Mouse (Mus musculus): ENCODE results near the gene Slc29a1. TPM values are rescaled to one million over a fixed set of nuclear protein-coding genes. Genes with fewer than 3 reads are reported as not detected.

Gene Slc29a1
- polyA plus RNA-seq, 1 experiment, result 35.9 TPM

GRCm38 (mm10) chr17:45584939-45585678 is 14.3 kb downstream of the Slc29a1 start:
- TF ChIP-seq POLR2A (IDR thresholded peaks at IDR 0.05; ENCODE audit: extremely low read depth, insufficient read depth, low read length), result no peak
- peak; percentile 76 for TF ChIP-seq CTCF (IDR thresholded peaks at IDR 0.05; ENCODE audit: extremely low read depth, insufficient read depth, low read length)
- H3K4me3 ChIP-seq (ENCODE audit: insufficient read depth, low read length), result no peak overlapping the region
- H3K27ac ChIP-seq (ENCODE audit: insufficient read depth, low read length), result peak overlapping the region; percentile 24; the same call in 1 of the 2 replicates
- peaks cover 4% of the 10 kb centered on the region; the same call in 1 of the 2 replicates for H3K4me1 ChIP-seq (ENCODE audit: control insufficient read depth, insufficient read depth, low read length)

GRCm38 (mm10) chr17:45584096-45584896 is 15.1 kb downstream of the Slc29a1 start:
- H3K27ac ChIP-seq (ENCODE audit: insufficient read depth, low read length), result no peak overlapping the region
- no peak for TF ChIP-seq POLR2A (IDR thresholded peaks at IDR 0.05; ENCODE audit: extremely low read depth, insufficient read depth, low read length)
- TF ChIP-seq CTCF (IDR thresholded peaks at IDR 0.05; ENCODE audit: extremely low read depth, insufficient read depth, low read length), result no peak
- peaks cover 4% of the 10 kb centered on the region; the same call in 1 of the 2 replicates for H3K4me1 ChIP-seq (ENCODE audit: control insufficient read depth, insufficient read depth, low read length)
- H3K4me3 ChIP-seq (ENCODE audit: insufficient read depth, low read length), result no peak overlapping the region

DNA sequence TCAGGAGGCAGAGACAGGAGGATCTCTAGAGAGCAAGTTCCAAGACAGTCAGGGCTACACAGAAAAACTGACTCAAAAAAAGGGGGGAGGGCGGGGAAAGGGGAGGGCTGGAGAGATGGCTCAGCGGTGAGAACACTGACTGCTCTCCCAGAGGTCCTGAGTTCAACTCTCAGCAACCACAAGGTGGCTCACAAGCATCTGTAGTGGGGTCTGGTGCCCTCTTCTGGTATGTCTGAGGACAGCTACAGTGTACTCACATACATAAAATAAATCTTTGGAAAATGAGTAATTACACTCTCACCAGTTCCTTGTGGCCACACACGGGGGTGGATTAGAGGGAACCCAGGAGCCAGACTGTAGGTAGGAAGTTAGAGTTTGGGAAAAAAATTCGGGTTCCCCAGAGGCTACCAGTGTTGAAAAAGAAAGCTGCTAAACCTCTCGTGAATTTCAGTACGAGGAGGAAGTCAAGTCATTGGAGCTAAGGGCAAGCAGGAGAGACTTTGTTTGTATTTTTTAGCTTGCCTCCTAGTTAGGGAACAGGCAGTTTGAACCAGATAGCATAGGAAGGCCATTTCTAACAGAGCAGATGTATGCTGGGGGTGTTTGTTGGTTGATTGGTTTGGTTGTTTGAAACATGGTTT is 16.6 kb downstream of the Slc29a1 start:
- TF ChIP-seq CTCF (IDR thresholded peaks at IDR 0.05; ENCODE audit: extremely low read depth, insufficient read depth, low read length), result peak; percentile 49
- TF ChIP-seq POLR2A (IDR thresholded peaks at IDR 0.05; ENCODE audit: extremely low read depth, insufficient read depth, low read length), result no peak
- peaks cover 4% of the 10 kb centered on the region; the same call in 1 of the 2 replicates for H3K4me1 ChIP-seq (ENCODE audit: control insufficient read depth, insufficient read depth, low read length)
- H3K4me3 ChIP-seq (ENCODE audit: insufficient read depth, low read length), result no peak overlapping the region
- H3K27ac ChIP-seq (ENCODE audit: insufficient read depth, low read length), result no peak overlapping the region

- Histone ChIP-seq H3K4me1 (ENCODE audit: control insufficient read depth, insufficient read depth, low read length) (peaks cover 4% of the 10 kb centered on the region; the same call in 1 of the 2 replicates), H3K27ac (ENCODE audit: insufficient read depth, low read length) (no peak overlapping the region), H3K4me3 (ENCODE audit: insufficient read depth, low read length) (no peak overlapping the region)
- no peak for TF ChIP-seq CTCF (IDR thresholded peaks at IDR 0.05; ENCODE audit: extremely low read depth, insufficient read depth, low read length)
- TF ChIP-seq POLR2A (IDR thresholded peaks at IDR 0.05; ENCODE audit: extremely low read depth, insufficient read depth, low read length), result no peak
Observed at GRCm38 (mm10) chr17:45582188-45582587, 17.2 kb downstream of the Slc29a1 start.

GRCm38 (mm10) chr17:45581567-45581983 is 17.8 kb downstream of the Slc29a1 start:
- Histone ChIP-seq H3K27ac (ENCODE audit: insufficient read depth, low read length) (no peak overlapping the region), H3K4me3 (ENCODE audit: insufficient read depth, low read length) (no peak overlapping the region), H3K4me1 (ENCODE audit: control insufficient read depth, insufficient read depth, low read length) (peaks cover 4% of the 10 kb centered on the region; the same call in 1 of the 2 replicates)
- no peak for TF ChIP-seq POLR2A (IDR thresholded peaks at IDR 0.05; ENCODE audit: extremely low read depth, insufficient read depth, low read length)
- TF ChIP-seq CTCF (IDR thresholded peaks at IDR 0.05; ENCODE audit: extremely low read depth, insufficient read depth, low read length), result peak; percentile 77

DNA sequence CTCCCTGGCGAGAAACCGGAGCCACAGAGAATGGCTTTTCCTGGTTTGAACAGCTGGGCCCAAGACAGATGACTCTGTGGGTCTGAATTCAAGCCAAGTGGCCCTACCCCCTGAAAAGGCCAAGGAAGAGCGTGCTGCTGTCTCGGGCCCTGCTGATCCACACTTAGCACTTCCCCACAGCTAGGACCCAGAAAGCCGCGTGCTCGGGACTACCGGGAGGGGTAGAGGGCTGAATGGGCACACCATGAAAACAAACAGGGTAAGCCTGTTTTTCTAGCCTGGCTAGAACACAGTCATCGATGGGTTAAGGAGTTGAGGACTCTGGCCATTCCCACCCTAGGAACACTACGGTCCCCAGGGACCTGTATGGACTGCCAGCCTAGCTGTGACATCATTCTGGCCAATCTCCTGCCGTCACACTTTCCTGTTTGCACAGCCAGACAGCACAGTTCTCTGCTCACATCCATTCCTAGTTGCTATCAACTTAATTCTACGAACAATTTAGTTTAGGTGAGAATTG is 18.4 kb downstream of the Slc29a1 start:
- H3K27ac ChIP-seq (ENCODE audit: insufficient read depth, low read length), result no peak overlapping the region
- H3K4me1 ChIP-seq (ENCODE audit: control insufficient read depth, insufficient read depth, low read length), result peaks cover 4% of the 10 kb centered on the region; the same call in 1 of the 2 replicates
- H3K4me3 ChIP-seq (ENCODE audit: insufficient read depth, low read length), result no peak overlapping the region
- TF ChIP-seq POLR2A (IDR thresholded peaks at IDR 0.05; ENCODE audit: extremely low read depth, insufficient read depth, low read length) (no peak), CTCF (IDR thresholded peaks at IDR 0.05; ENCODE audit: extremely low read depth, insufficient read depth, low read length) (no peak)

DNA sequence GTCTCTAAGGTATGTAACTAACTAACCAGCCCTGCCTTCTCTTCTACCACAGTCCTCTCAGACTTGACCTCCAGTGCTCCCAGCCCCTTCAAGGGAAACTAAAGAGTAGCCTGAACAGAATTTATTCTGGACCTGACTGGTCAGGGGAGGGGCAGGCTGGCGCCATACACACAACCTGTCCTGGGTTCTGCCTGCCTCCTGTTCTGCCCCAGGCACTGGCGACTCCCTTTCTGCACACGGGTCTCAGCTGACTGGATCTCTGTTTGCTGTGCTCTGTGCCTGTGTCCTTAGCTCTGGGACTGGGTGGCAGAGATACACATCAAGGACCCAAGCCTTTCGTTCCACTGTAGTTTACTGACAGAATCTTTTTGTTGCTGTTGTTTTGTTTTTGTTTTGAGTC is 19.9 kb downstream of the Slc29a1 start:
- Histone ChIP-seq H3K4me1 (ENCODE audit: control insufficient read depth, insufficient read depth, low read length) (no peaks in the 10 kb centered on the region; the same call in 1 of the 2 replicates), H3K4me3 (ENCODE audit: insufficient read depth, low read length) (no peak overlapping the region), H3K27ac (ENCODE audit: insufficient read depth, low read length) (no peak overlapping the region)
- TF ChIP-seq POLR2A (IDR thresholded peaks at IDR 0.05; ENCODE audit: extremely low read depth, insufficient read depth, low read length) (no peak), CTCF (IDR thresholded peaks at IDR 0.05; ENCODE audit: extremely low read depth, insufficient read depth, low read length) (no peak)

DNA sequence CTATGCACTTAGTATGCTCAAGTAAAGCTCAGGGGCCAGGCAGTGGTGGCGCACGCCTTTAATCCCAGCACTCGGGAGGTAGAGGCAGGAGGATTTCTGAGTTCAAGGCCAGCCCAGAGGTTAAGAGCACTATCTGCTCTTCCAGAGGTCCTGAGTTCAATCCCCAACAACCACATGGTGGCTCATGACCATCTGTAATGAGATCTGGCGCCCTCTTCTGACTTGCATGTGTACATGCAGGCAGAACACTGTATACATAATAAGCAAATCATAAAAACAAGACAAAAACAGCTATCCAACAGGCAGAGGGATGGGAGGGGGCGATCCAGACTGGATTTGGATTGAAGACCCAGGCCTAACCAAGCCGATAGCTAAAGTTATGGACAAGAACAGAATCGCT is 20.6 kb downstream of the Slc29a1 start:
- Histone ChIP-seq H3K4me1 (ENCODE audit: control insufficient read depth, insufficient read depth, low read length) (no peaks in the 10 kb centered on the region; the same call in 1 of the 2 replicates), H3K27ac (ENCODE audit: insufficient read depth, low read length) (no peak overlapping the region), H3K4me3 (ENCODE audit: insufficient read depth, low read length) (no peak overlapping the region)
- TF ChIP-seq CTCF (IDR thresholded peaks at IDR 0.05; ENCODE audit: extremely low read depth, insufficient read depth, low read length) (no peak; the same call in 1 of the 2 replicates), POLR2A (IDR thresholded peaks at IDR 0.05; ENCODE audit: extremely low read depth, insufficient read depth, low read length) (no peak)

- no peak overlapping the region for H3K4me3 ChIP-seq (ENCODE audit: insufficient read depth, low read length)
- no peak overlapping the region for H3K27ac ChIP-seq (ENCODE audit: insufficient read depth, low read length)
- no peaks in the 10 kb centered on the region; the same call in 1 of the 2 replicates for H3K4me1 ChIP-seq (ENCODE audit: control insufficient read depth, insufficient read depth, low read length)
- no peak for TF ChIP-seq CTCF (IDR thresholded peaks at IDR 0.05; ENCODE audit: extremely low read depth, insufficient read depth, low read length)
- TF ChIP-seq POLR2A (IDR thresholded peaks at IDR 0.05; ENCODE audit: extremely low read depth, insufficient read depth, low read length), result no peak
Observed at GRCm38 (mm10) chr17:45578242-45578641, 21.2 kb downstream of the Slc29a1 start.
